Mouse (Mus musculus) liver, adult 2 months (tissue): Measurements from ENCODE around the gene Agap1.

ENCODE experiments used
- CTCF ChIP-seq: fragments of 200-500 bp; IDR thresholded peaks from 2 replicates; pipeline ENCODE4 v1.5.1; 2011; ENCODE audit warnings: low read depth, low read length, control low read depth
- POLR2A ChIP-seq: fragments of 200-500 bp; IDR thresholded peaks from 2 replicates; pipeline ENCODE4 v1.6.1; 2011; ENCODE audit warnings: low read length, control low read depth; ENCODE audit not compliant: insufficient read depth; ENCODE audit errors: extremely low read depth

DNA sequence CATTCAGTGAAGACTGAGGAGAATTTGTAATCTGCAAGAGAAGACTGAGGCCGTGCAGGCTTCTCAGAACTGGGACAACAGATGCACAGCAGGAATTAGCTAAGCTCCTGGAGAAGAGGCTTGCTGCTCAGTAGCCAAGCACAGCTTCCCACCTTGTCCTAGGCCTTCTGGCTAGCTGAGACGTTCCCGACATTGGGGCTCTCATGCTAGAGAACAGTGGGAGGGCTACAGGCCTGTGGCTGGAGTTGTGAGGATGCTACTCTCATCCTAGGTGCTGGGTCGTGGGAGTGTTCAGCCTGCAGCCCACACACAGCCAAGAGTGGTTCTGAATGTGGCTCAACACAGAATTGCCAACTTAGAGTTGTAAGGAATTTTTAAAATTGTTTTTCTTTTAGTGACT lies 133.5 kb downstream of the Agap1 start:
- no peak for TF ChIP-seq CTCF
- no peak for TF ChIP-seq POLR2A
